Mouse (Mus musculus) forebrain, embryonic 11.5 days (tissue): ENCODE measurements at regions not wholly inside any gene's neighbourhood (a gene's known extent, or its start where the extent isn't known, plus 50 kb on each side); places are given as distances from the start of the nearest gene placed in this dataset.

Source experiments
- ATAC-seq: fragments of 200-750 bp; cut with Nextera tagmentation; replicated peaks from 2 replicates; pipeline ENCODE4 v1.8.0; 2017; ENCODE audit warnings: moderate TSS enrichment; ENCODE audit not compliant: low FRiP score
- DNase-seq: peaks from one replicate; pipeline ENCODE4 v3.0.0-alpha.2; 2017; ENCODE audit warnings: low spot score
- H3K27ac ChIP-seq: fragments of 300-500 bp; sonication (generic); 2 replicates; pipeline ENCODE4 v1.5.1; 2014; ENCODE audit warnings: low read depth, low read length
- H3K27me3 ChIP-seq: fragments of 300-500 bp; sonication (generic); 2 replicates; pipeline ENCODE4 v1.6.1; 2014; ENCODE audit warnings: mild to moderate bottlenecking, low read length, mixed read lengths; ENCODE audit not compliant: control insufficient read depth, insufficient read depth
- H3K36me3 ChIP-seq: fragments of 300-500 bp; sonication (generic); 2 replicates; pipeline ENCODE4 v1.6.1; 2014; ENCODE audit warnings: mild to moderate bottlenecking, low read length, moderate library complexity, mixed read lengths; ENCODE audit not compliant: control insufficient read depth, insufficient read depth
- H3K4me1 ChIP-seq: fragments of 300-500 bp; sonication (generic); replicated peaks from 2 replicates; pipeline ENCODE4 v1.6.1; 2014; ENCODE audit warnings: low read length, mixed read lengths; ENCODE audit not compliant: control insufficient read depth, insufficient read depth
- H3K4me2 ChIP-seq: fragments of 300-500 bp; sonication (generic); 2 replicates; pipeline ENCODE4 v1.6.1; 2014; ENCODE audit warnings: low read depth, mild to moderate bottlenecking, low read length, moderate library complexity, mixed read lengths; ENCODE audit not compliant: severe bottlenecking
- H3K4me3 ChIP-seq: fragments of 300-500 bp; sonication (generic); 2 replicates; pipeline ENCODE4 v1.5.1; 2014; ENCODE audit warnings: low read depth, low read length
- H3K9ac ChIP-seq: fragments of 300-500 bp; sonication (generic); 2 replicates; pipeline ENCODE4 v1.6.1; 2014; ENCODE audit warnings: low read length
- H3K9me3 ChIP-seq: fragments of 300-500 bp; sonication (generic); 2 replicates; pipeline ENCODE4 v1.6.1; 2016; ENCODE audit warnings: low read length, mixed read lengths; ENCODE audit not compliant: control insufficient read depth
- WGBS: fragments of 180-500 bp; shearing (Covaris S2); extraction: QIAGEN DNeasy Blood & Tissue Kit; methylation state at CpG from one replicate; pipeline ENCODE4 v1.1.7; 2014; 5-methylcytosine and 5-hydroxymethylcytosine counted together

DNA sequence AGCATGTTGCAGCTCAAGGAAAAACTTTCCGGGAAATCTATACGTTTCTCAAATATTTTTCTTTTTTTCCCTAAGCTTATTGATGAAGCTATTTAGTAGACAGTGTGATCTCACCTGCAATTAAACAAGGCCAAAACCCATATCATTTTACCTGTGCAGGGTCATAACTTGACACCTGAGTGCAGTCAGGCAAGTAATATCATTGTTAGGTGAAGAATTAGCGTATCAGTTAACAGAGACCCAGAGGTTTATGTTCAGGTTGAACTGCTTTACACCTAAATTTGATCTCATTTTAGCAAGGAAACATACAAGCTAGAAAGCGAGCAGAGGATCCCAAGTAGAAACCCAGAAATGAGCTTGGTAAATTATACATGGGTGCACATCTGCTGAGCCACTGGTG lies 178.6 kb upstream of the Hcn1 start:
- no peak for DNase-seq

GRCm38 (mm10) chr13:117425015-117425414 lies 177.1 kb upstream of the Hcn1 start:
- Histone ChIP-seq H3K4me3 (no peak overlapping the region), H3K9ac (no peak overlapping the region), H3K9me3 (no peaks in the 10 kb centered on the region), H3K27me3 (no peaks in the 10 kb centered on the region), H3K27ac (no peak overlapping the region), H3K4me2 (no peak overlapping the region), H3K36me3 (no peaks in the 10 kb centered on the region), H3K4me1 (no peaks in the 10 kb centered on the region)
- 84% methylated on average over 1 of the region's 1 CpGs for WGBS
- DNase-seq: no peak
- 0 out of 2 replicates have a peak, but pooled peaks have one; percentile 19 for ATAC-seq

More for the DNA sequence above, 178.6 kb upstream of the Hcn1 start:
- no peak overlapping the region for H3K27ac ChIP-seq
- H3K27me3 ChIP-seq: no peaks in the 10 kb centered on the region
- no peak for ATAC-seq
- H3K4me2 ChIP-seq: no peak overlapping the region
- no peaks in the 10 kb centered on the region for H3K9me3 ChIP-seq
- H3K36me3 ChIP-seq: no peaks in the 10 kb centered on the region
- WGBS: 92% methylated on average over 4 of the region's 4 CpGs
- no peaks in the 10 kb centered on the region for H3K4me1 ChIP-seq
- H3K9ac ChIP-seq: no peak overlapping the region
- no peak overlapping the region for H3K4me3 ChIP-seq

GRCm38 (mm10) chr13:117467407-117467806 lies 134.7 kb upstream of the Hcn1 start:
- DNase-seq (no peak), ATAC-seq (no peak)
- Histone ChIP-seq H3K27me3 (no peaks in the 10 kb centered on the region), H3K27ac (no peak overlapping the region), H3K36me3 (no peaks in the 10 kb centered on the region), H3K4me1 (no peaks in the 10 kb centered on the region), H3K9ac (no peak overlapping the region), H3K4me3 (no peak overlapping the region), H3K9me3 (no peaks in the 10 kb centered on the region), H3K4me2 (no peak overlapping the region)
- 85% methylated on average over 3 of the region's 3 CpGs for WGBS

GRCm38 (mm10) chr13:117472726-117473125 lies 129.4 kb upstream of the Hcn1 start:
- Histone ChIP-seq H3K4me1 (no peaks in the 10 kb centered on the region), H3K27ac (no peak overlapping the region), H3K27me3 (no peaks in the 10 kb centered on the region), H3K4me2 (no peak overlapping the region), H3K9ac (no peak overlapping the region), H3K9me3 (no peaks in the 10 kb centered on the region), H3K36me3 (no peaks in the 10 kb centered on the region), H3K4me3 (no peak overlapping the region)
- 81% methylated on average over 5 of the region's 5 CpGs for WGBS
- ATAC-seq (no peak), DNase-seq (no peak)

DNA sequence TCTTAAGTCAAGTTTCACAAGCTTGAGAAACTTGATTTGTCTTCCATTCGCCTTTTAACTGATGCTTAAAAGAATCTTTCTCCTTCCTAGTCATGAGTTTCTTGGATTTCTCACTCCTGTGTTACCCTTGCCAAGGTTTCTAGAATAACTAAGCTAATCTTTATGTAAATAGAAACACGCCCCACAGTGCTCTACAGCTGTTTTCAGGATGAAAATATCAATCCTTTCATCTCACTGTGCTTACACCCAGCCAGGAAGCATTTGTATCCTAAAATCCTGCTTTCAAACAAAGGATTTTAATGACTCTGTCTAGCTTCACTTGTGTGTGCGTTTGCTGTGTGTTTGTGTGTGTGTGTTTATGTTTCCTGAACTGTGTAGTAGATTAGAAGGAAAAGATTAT lies 119.5 kb upstream of the Hcn1 start:
- H3K27me3 ChIP-seq: no peaks in the 10 kb centered on the region
- no peak for ATAC-seq
- 70% methylated on average over 3 of the region's 3 CpGs for WGBS
- H3K4me1 ChIP-seq: no peaks in the 10 kb centered on the region
- H3K4me3 ChIP-seq: no peak overlapping the region
- H3K27ac ChIP-seq: no peak overlapping the region
- H3K36me3 ChIP-seq: no peaks in the 10 kb centered on the region
- H3K4me2 ChIP-seq: no peak overlapping the region
- H3K9ac ChIP-seq: no peak overlapping the region
- no peak for DNase-seq
- no peaks in the 10 kb centered on the region for H3K9me3 ChIP-seq

DNA sequence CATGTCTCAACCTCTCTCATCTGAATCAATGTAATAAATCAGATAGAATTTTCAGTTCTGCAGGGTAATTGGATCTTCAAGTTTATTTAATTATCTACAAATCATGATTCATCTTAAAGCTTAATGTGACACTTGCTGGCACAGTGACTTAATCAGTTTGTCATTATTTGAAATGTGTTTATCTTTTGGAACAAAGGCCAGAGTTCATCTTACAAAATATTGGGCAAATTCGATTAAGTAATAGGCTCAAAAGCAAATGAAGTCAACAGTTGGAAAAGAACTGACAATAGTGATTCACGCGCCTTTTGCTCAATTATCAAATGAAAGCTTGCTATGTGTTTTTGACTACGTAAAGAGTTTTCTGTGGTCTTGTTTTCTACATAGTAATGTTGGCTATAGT lies 93.4 kb upstream of the Hcn1 start:
- Histone ChIP-seq H3K9me3 (no peaks in the 10 kb centered on the region), H3K4me1 (no peaks in the 10 kb centered on the region), H3K36me3 (no peaks in the 10 kb centered on the region), H3K9ac (no peak overlapping the region), H3K4me2 (no peak overlapping the region), H3K27me3 (no peaks in the 10 kb centered on the region), H3K4me3 (no peak overlapping the region), H3K27ac (no peak overlapping the region)
- ATAC-seq (no peak), DNase-seq (no peak)
- WGBS: 88% methylated on average over 4 of the region's 4 CpGs

DNA sequence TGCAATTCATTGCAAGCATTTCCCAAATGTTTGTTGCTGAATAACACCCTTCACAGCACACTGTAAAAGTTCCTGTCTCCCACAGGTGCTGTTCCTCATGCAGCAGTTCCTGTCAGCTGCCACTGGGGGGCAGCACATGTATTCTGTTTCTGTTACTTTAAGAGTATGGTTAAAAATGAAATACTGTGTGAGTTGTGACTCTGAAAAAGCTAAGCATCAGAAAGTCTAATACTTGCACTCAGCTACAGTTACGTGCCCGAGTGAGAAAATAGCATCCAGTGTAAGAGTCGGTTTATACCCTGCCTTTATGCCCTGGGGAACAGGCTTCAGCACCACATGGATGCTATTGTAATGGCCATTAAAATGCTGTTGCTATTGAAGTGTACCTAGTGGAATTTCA lies 52.0 kb upstream of the Hcn1 start:
- Histone ChIP-seq H3K36me3 (no peaks in the 10 kb centered on the region), H3K4me2 (no peak overlapping the region), H3K27ac (no peak overlapping the region), H3K9me3 (no peaks in the 10 kb centered on the region), H3K27me3 (no peaks in the 10 kb centered on the region), H3K4me1 (no peaks in the 10 kb centered on the region), H3K9ac (no peak overlapping the region), H3K4me3 (no peak overlapping the region)
- ATAC-seq (peak; percentile 74), DNase-seq (peak; percentile 71)
- WGBS: 47% methylated on average over 3 of the region's 3 CpGs
